Mouse (Mus musculus): Measurements from ENCODE around the gene Cep162.
A peak's percentile ranks its signal among the peaks of the same experiment; 100 is the strongest.

Cep162 gene

DNA sequence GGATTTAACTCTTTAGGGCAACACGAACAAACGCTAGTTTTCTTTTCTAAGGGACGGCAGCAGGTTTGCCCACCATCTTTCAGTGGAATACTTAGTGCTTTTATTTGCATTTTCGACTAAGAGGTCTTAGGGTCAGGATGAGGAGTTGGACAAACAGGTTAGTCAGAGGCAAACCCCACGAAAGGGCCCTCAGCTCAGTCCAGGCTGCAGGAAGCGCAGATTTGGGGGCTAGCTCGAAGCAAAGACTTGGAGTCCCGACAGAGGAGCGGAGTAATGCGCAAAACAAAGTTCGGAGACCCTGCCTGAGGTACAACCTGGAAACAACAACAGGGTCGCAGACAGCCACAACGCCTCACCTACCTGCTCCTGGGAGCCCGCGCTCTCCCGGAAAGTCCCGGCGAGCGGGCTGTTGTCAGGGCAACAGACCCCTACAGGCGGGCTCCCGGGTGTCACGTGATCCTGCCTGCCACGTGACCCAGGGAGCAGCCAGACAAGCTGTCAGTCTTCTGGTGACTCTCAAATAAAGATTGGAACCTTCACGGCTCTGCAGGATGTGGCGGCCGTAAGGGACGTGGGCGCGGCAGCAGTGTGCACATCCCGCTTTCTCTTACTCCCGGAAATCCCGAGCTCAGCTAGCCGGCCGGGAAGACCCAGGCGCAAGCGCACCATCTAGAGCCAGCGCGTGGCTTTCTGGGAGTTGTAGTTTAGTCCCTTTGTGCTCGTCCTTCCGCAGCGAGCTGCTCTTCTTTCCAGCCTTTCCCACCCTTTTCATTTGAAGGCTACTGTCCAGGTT, at the start of gene Cep162:
TSS of gene Cep162 (minus strand) at position 634 of the 793 bp plus-strand sequence.
- DNase-seq (ENCODE audit: low spot score), result peak; percentile 86

DNA sequence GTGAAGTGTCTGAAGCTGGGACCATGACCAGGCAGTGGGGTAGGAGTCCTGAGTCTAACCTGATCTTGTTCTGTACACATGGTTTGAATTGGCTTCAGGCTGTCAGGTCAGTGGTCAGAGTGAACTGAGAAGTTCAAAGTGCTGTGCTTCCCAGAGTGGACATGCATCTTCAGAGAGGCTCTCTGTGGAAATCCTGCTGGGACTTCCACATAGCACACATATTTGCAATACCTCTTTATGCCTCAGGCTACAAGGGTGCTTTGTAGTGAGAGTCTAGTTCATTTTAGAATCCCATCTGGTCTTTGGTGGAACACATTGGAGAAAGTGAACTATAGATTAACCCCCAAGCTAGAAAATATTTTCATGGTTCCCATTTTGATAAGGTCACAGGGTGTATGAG, 47.9 kb upstream of the Cep162 start:
- DNase-seq (ENCODE audit: low spot score), result no peak

DNA sequence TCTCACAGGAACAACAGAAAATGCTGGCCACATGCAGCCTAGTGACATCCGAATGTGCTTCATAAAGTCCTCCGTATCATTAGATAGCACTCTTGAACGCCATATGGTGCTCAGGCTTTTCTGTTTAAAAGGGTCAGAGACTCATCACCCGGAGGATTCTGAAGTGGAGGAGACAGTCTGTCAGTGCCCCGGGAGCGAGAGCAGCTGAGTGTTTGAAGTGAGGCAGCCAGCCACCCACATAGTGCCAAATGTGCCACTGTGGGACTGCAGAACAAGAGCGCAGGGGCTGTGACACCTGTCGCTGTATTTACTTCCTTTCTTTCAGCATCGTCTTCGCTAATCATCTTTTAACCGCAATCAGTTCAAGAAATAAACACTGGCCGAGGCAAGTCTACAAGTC, 43.6 kb upstream of the Cep162 start:
- DNase-seq (ENCODE audit: low spot score), result no peak

DNA sequence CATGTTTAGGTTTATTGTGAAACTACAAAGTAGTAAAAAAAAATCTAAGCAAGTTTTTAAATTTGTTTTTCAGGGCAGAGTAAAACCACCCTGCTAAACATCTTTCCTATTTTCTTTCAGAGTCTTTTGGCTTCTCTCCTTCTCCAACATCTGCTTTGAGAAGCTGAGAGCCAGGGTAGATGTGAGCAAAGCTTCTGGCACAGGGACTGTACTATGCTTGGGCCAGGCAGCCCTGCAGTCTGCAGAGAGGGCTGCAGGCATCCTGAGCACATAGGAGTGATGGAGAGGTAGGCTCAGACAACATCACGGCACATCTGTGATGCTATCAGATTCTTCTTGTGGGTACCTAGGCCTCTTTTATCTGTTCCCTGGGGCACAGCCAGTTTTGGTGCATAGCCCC, 42.2 kb upstream of the Cep162 start:
- no peak for DNase-seq (ENCODE audit: low spot score)

DNA sequence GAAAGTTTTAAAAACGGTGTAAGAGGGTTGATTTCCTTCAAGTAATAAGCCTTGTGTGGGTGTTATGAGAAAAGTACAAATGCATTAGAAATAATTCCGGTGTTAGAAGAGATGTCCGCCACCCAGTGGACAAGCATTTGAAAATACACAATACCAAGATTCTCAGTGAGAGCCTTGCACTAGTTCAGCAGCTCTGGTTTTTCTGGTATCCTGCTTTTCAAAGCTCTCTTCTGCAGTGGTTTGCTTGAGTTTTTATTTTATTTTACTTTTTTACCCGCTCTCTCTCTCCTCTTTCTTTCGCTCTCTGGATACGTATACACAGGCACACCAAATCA, 327 bp upstream of the Cep162 start:
- no peak for DNase-seq (ENCODE audit: low spot score)

DNA sequence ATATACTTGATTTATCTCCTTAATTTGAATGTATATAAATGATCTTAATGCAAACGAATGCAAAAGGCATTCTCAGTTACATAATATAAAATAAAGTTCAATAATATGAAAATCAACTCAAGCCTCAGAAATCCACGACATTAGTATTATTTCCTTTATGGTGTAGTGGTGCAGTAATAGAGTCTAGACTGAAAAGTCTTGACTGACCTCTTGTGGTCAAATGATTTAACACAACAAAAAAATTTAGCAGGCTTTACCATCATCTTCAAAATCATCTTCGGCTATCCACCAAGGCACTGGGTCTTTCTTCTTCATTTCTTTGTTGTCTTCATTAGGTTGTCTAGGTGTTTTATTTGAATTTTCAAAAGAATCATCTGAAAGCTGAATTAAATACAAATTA, 7.2 kb downstream of the Cep162 start:
- no peak for DNase-seq (ENCODE audit: low spot score)

DNA sequence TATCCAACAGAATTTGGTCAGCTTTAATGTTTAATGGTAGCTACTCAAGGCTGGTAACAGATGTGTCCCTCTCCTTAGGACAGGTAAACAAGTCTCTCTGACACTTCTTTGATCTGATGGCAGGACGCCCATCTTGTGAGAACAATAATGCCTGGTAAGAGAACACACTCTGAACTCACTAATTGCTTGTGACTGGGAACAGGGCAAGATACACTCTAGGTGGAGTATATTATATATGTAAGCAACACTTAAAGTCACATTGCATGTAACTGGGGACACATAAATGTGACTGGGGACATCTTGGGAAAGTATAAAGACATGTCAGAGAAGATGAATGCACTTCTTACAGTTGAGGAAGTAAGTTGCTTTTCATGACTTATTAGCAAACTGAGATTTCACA, 7.7 kb downstream of the Cep162 start:
- DNase-seq (ENCODE audit: low spot score), result no peak

DNA sequence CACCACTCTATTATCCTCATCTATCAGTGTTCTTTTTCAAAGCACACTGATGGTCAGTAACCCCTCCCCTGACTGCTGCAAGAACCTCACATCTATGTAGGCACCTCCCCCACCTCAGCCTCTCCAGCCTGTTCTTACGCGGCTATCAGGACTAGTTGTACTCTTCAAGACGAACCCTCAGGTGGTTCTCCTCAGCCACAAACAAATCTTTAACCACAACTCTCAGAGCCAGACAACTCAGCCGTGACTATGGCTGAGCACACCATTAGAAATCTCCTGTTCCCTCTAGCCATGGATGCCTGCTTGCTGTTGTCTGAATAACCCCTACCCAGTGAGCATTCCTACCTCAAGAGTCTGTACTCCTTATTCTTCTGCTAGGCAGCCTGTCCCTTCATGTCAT, 42.1 kb downstream of the Cep162 start:
- no peak for DNase-seq (ENCODE audit: low spot score)

DNA sequence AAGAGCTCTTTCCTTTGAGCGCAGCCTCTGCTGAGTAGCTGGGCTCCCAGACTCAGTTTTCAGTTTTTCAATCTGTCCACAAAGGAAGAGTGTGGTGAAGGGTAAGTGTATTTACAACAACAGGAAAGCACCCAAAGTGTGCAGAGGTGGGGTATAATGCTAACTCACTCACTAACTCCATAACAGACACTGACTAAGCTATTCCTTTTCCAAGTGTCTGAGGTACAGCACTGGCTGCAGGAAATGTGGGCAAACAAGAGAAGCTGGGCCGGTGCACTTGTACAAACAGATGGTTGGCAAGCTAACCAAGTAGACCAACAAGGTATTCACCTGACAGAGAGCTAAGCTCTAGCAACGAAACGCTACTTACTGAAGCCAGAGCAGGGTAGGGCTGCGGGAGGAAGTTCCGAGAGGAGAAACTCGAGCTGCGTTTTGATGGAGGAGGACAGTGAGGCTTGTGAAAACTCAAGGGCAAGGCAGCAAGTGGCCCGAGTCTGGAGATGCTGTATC, 44.5 kb downstream of the Cep162 start:
- no peak for DNase-seq (ENCODE audit: low spot score)

DNA sequence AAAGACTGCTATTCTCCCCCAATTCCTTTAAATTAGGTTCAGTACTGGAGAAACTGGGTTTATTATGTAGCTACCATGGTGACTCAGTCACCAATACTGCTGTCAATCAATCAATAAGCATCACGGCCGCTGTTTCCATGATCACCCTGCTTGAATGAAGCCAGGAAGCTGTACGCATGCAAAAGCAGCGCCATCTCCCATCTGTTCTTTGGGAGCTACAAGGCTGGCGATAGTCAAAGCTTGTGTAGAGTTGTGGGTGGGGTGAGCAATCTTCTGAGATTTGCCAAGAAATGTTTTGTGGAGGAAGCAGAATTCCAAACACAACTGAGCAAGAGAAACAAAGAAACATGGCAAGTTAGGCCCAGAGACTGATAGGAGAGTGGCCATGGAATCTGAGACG, 52.9 kb downstream of the Cep162 start:
- DNase-seq (ENCODE audit: low spot score), result no peak

DNA sequence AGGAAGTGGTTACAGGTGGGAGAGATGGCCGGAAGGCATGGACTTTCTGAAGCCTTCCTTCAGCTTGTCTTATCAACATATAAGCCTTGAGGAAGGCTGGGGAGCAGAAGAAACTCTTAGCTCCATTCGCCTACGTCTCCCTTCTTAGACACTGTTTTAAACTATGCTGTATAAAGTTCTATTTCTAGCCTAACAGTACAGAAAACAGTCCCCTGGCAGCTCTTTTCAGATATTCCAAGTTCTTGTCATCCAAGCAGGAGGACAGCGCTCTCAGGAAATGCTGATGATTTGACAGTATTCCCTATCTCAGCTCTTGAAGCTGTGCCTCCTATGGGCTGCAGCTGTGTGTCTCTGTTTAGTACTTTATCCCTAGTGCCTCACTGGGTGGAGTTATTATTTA, 54.4 kb downstream of the Cep162 start:
- DNase-seq (ENCODE audit: low spot score), result no peak

DNA sequence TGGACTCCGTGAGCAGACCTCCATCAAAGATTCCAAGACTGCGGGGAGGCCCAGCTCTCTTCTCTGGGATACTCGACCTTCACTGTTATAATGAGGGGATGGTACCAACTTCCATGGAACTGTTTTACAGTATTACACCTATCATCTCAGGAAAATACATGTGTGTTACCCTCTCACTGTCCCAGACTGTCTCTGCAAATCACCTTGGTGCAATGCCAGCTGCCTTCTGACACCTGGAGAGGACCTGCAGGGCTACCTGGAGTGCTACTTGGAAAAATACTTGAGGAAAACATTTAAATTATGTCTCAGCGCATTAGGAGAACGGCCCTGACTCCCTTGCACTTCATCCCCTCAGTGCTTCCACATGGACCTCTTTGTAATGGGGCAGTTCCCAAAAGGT, 54.9 kb downstream of the Cep162 start:
- no peak for DNase-seq (ENCODE audit: low spot score)

DNA sequence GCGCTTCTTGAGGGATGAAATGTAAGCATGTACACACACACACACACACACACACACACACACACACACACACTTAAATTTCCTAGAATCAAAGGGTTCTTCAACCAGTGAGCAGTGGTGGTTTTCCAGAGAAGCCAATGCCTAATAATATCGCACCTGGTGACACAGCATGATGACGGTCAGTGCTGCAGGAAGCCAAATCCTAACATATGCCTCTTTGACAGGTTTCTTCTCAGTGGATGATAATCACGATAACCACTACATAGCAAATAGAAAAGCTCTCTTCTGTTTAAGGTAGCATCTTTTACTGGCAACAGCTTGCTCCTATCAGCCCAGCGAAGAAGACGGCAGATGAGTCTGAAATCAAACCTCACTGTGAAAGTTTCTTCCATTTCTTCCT, 57.3 kb downstream of the Cep162 start:
- DNase-seq (ENCODE audit: low spot score), result no peak

DNA sequence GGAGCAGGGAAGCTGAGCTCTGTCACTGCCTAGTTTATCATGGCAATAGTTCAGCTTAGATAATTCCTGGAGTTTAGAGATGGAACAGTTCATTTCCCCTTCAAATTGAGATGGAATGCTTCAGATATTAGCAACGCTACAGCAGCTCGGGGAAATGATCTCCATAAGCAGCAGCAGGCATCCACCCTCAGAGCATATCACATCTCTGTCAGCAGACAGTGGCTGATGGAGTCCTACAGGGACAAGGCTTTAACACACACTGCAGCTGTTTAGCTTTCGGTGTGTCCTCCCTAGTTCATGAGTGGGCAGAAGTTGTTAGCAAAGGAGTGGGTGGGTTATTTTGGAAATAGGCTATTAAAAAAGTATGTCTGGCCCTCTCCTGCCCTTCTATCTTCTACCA, 58.1 kb downstream of the Cep162 start:
- DNase-seq (ENCODE audit: low spot score), result no peak

DNA sequence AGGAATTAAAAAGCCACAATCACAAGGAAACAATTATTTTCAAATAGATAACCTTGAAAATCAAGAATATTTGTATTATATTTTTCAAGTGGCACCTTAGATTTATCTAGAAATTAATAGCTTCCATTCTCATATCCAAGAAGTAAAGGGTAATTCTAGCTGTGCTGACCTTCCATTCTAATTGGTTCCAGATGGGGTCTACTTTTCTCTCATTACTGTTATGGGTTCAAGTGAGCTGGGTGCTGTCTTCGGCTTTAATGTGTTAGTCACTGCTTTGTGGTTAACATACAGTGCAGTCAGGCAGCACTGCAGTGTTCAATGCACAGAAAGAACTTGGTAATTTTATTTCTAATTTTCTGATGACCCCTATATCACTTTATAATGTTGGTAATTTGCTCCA, 61.6 kb downstream of the Cep162 start:
- DNase-seq (ENCODE audit: low spot score), result no peak

DNA sequence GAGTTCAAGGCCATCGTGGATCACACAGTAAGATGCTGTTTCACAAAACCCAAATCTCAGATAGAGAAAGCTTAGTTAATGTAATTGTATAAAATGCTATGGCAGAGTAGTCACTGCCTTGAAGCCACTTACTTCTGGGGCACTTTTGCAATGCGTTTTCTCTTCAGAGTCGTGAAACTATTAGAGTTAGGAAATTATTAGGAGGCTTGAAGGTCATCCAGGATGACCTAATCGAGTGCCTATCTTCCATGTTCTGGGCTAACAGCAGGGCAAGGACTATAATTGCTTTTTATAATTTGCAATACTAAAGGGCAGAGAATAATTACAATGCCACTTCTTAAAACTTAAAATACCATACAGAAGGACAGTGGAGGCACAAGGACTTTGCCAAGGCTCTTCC, 68.0 kb downstream of the Cep162 start:
- no peak for DNase-seq (ENCODE audit: low spot score)

DNA sequence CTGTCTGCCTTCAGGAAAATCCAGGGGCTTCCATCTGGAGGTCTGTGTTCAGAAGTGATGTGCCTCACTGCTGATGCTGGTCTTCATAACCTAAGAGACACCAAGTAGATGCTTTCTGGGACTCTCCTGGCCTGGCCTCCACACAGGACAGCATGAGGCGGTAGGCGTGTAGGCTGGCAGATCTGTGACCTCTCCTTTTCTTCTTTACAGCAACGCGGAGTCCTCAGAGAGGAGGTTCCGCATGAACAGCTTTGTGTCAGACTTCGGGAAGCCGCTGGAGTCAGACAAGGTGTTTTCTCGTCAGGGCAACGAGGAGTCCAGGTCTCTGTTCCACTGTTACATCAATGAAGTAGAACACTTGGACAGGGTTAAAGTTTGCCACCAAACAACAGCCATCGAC, 73.1 kb downstream of the Cep162 start:
- no peak for DNase-seq (ENCODE audit: low spot score)

DNA sequence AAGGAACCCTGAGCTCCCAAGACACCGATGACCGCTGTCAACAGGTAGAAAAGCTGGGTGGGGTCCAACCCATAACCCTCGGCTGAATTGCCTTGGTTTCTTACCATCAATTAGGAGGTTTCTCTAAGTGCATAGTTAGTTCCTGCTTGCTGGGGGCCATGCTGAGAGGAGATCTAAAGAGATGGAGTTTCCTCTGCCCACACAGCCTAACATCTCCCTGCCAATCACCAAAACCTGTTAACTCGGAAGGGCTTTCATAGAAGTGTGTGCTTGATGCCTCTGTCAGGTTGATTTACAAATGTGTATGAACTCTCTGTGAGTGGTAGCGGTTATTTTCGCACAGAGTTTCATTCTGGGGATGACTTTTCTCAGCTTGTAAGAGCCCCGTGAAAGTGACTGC, 76.8 kb downstream of the Cep162 start:
- DNase-seq (ENCODE audit: low spot score), result no peak

DNA sequence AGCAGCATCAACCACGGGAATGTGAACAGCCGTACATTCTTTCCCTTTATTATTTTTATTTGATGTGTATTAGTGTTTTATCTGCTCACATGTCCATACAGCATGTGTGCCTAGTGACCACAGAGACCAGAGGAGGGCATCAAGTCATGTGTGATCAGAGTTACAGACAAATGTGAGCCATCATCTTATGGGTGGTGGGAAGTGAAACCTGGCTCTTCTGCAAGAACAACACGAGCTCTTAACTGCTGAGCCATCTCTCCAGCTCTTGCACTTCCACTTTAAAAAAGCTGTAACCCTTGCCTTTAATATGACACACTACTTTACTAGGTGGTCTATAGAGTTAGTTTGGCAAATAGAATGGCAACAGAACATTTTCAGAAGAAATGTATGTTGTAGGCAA, 83.8 kb downstream of the Cep162 start:
- no peak for DNase-seq (ENCODE audit: low spot score)

DNA sequence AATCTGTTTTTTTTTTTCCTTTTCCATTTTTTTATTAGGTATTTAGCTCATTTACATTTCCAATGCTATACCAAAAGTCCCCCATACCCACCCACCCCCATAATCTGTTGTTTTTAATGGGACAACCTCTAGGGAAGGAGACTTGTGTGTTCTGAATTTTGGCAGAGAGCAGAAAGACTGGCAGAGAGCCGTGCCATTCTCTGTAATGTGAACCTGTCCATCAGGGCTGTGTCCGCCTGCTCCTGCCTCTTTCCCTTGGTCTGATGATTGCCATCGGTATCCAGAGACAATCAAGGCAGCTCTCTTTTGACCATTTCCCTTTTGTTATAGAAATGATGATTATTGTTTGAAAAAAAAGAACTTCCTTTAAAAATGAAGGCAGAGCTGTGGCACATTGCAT, 84.4 kb downstream of the Cep162 start:
- DNase-seq (ENCODE audit: low spot score), result no peak

DNA sequence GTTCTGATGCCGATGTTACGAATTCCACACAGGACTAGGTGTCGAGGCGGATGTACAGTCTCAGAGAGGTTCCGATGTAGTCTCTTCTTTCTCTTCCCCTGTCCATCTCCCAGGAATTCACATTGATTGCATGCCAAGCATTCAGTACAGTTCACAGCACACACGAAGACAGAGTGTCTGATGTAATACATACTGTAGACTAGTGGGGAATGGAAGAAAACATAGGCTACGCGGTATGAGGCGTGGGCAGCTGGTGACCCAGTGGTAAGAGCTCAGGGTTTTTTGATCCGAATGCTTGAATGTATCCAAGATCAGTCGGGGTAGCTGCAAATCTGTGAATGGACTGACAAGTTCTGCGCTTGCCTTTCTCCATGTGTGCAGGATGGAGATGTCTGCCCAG, 86.2 kb downstream of the Cep162 start:
- no peak for DNase-seq (ENCODE audit: low spot score)

DNA sequence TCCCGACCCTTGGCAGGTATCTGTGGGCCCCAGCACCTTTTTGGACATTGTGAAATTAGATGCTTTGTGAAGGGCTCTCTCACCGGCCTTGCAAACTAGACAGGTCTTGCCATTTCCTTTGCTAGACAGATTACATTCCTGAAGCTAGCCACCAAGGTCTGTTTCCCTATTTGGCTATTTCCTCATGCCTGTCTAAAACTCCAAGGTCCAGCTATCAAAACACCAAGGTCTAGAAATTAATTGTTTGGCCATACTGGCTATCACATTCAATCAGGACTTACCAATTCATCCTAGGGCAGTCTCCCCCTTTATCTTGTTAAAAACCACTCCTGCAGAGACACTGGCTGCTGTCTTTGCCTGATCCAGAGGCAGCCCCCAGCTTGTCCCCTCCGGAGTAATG, 87.3 kb downstream of the Cep162 start:
- no peak for DNase-seq (ENCODE audit: low spot score)

DNA sequence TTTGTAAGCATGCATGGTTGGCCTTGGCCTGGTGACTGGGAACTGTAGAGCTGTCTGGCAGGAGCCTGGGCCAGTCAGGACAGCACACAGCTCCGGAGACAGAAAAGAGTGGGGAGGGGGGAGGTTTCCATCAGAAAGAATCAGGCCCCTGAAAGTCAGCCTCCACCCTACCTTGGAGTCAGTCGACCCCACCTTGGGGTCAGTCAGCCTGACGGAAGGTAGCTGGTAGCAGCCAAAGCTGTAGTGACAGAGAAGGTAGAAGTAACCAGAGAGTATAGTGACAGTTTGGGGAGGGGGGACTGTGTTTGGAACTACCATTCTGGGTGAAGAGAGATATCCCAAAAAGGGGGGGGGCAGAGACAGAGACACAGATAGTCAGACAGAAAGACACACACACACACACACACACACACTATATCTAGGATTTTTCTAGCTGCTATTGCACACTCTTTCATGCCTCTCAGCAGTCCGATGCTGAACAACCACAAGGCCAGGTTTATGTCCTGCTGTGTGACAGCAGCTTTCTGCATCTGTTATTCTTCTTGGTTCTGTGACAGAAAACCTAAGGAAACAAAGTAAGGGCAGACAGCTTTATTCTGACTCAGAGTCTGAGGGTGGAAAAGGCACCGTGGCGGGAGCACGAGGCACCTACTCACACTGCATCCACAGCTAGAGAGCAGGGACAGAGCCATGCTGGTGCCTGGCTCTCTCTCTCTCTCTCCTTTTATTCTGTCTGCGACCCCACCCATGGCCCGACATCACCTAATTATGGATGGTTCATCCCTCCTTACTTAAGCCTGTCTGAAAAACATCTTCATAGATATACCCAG, 88.1 kb downstream of the Cep162 start:
- no peak for DNase-seq (ENCODE audit: low spot score)

DNA sequence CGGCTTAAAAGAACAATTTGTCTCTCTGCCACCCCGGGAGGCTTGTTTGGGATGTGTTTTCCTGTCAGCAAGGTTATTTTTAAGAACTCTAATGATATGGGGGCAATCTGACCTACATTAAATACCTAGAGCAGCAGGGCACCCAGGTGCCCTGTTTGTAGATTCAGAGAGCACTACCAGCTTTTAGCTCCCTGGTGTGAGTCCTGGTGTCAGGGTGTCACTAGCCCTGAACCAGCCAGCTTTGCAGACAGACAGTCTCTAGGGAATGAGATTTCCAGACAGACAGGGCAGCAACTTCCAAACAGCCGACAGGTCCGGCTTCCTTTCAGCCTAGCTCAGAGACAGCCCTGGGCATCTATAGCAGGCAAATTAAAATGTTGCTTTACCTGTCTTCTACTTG, 92.8 kb downstream of the Cep162 start:
- no peak for DNase-seq (ENCODE audit: low spot score)
